Mouse (Mus musculus) layer of hippocampus, postnatal 25 days (tissue): ENCODE data around the gene Mettl5. TPM values are rescaled to one million over a fixed set of nuclear protein-coding genes. Genes with fewer than 3 reads are reported as not detected.

Experiments used
- total RNA-seq, 2 experiments: library from RNA; stranded (reverse); gene quantifications; 2 replicates each; pipeline ENCODE4 v1.2.3; 2021

The Mettl5 gene
- total RNA-seq, 2 experiments from 2014 or later = 14.2 to 18.0 TPM

Other genes starting within 250 kb of the Mettl5 start
- 10 to 100 TPM; 19.1 to 31.3 TPM for gene Bbs5, start 238.4 kb downstream of the Mettl5 start, total RNA-seq
- gene Klhl41, start 215.5 kb downstream of the Mettl5 start, total RNA-seq = under 1 TPM; 0.57 to 0.66 TPM
- gene Fastkd1, start 172.1 kb downstream of the Mettl5 start, total RNA-seq = 10 to 100 TPM; 16.6 to 19.4 TPM
- gene Ppig, start 163.1 kb downstream of the Mettl5 start, total RNA-seq = 10 to 100 TPM; 60.4 to 66.1 TPM
- 1 to 10 TPM; 1.8 to 2.6 TPM for gene Ccdc173, start 96.0 kb downstream of the Mettl5 start, total RNA-seq
- gene Phospho2, start 96.0 kb downstream of the Mettl5 start, total RNA-seq = 10 to 100 TPM; 19.8 to 25.0 TPM
- 10 to 100 TPM; 42.2 to 45.8 TPM for gene Klhl23, start 63.7 kb downstream of the Mettl5 start, total RNA-seq
- gene Ssb, start 24.1 kb downstream of the Mettl5 start, total RNA-seq = 100 to 1,000 TPM; 125 to 138 TPM
- 100 to 1,000 TPM; 112 to 139 TPM for gene Ubr3, start 11.6 kb upstream of the Mettl5 start, total RNA-seq
- gene Myo3b, start 153.5 kb upstream of the Mettl5 start, total RNA-seq = 1 to 10 TPM in 1 of 2 experiments, under 1 TPM in 1; 0.96 to 1.1 TPM